Mouse (Mus musculus): Measurements from ENCODE around the gene 4931428F04Rik. TPM values are rescaled to one million over a fixed set of nuclear protein-coding genes. Genes with fewer than 3 reads are reported as not detected.
"Not testable (repeated sequence)": the region's sequence is repeated elsewhere in the genome, so short reads cannot be mapped to it uniquely, and the experiment has no call there.

The 4931428F04Rik gene
- total RNA-seq, 1 experiment from 2014 or later = 2.6 TPM

- no peak for DNase-seq
These were observed 18.0 kb upstream of the 4931428F04Rik start for GRCm38 (mm10) chr8:105307670-105308069.

- no peak for DNase-seq
These were observed 16.6 kb upstream of the 4931428F04Rik start for GRCm38 (mm10) chr8:105306146-105306691.

- peak; percentile 83 for DNase-seq
These were observed 15.8 kb upstream of the 4931428F04Rik start, which contains the start of gene Elmo3 for GRCm38 (mm10) chr8:105305211-105306145. Elmo3 (plus strand) TSS chr8:105305601.

GRCm38 (mm10) chr8:105304325-105305210 lies 14.9 kb upstream of the 4931428F04Rik start:
- DNase-seq = no peak

- no peak for DNase-seq
These were observed 14.2 kb upstream of the 4931428F04Rik start for GRCm38 (mm10) chr8:105303874-105304273.

GRCm38 (mm10) chr8:105303396-105303795 lies 13.7 kb upstream of the 4931428F04Rik start:
- no peak for DNase-seq

- no peak for DNase-seq
These were observed 10.3 kb upstream of the 4931428F04Rik start for GRCm38 (mm10) chr8:105299962-105300361.

GRCm38 (mm10) chr8:105298351-105299252 lies 8.9 kb upstream of the 4931428F04Rik start:
- no peak for DNase-seq

GRCm38 (mm10) chr8:105297511-105298192 lies 8.0 kb upstream of the 4931428F04Rik start, which contains the start of gene E2f4:
E2f4 (plus strand) TSS chr8:105297663.
- DNase-seq = peak; percentile 97

GRCm38 (mm10) chr8:105295895-105296573 lies 6.4 kb upstream of the 4931428F04Rik start, which contains the start of gene Exoc3l:
Exoc3l (minus strand) TSS chr8:105296101.
- peak; percentile 80 for DNase-seq

GRCm38 (mm10) chr8:105295256-105295655 lies 5.6 kb upstream of the 4931428F04Rik start:
- no peak for DNase-seq

GRCm38 (mm10) chr8:105294776-105295175 lies 5.1 kb upstream of the 4931428F04Rik start:
- DNase-seq = no peak

GRCm38 (mm10) chr8:105293405-105293804 lies 3.7 kb upstream of the 4931428F04Rik start:
- DNase-seq = no peak

GRCm38 (mm10) chr8:105292471-105292870 lies 2.8 kb upstream of the 4931428F04Rik start:
- DNase-seq = no peak

- DNase-seq = not testable (repeated sequence)
These were observed 2.1 kb upstream of the 4931428F04Rik start for GRCm38 (mm10) chr8:105291802-105292201.

GRCm38 (mm10) chr8:105291364-105291763 lies 1.7 kb upstream of the 4931428F04Rik start:
- not testable (repeated sequence) for DNase-seq

GRCm38 (mm10) chr8:105290554-105291314 lies 1.1 kb upstream of the 4931428F04Rik start:
- peak; percentile 96 for DNase-seq

- peak; percentile 96 for DNase-seq
These were observed 519 bp downstream of the 4931428F04Rik start for GRCm38 (mm10) chr8:105288958-105289732.
